Mouse (Mus musculus): Measurements from ENCODE around the gene Atp9a. TPM values are rescaled to one million over a fixed set of nuclear protein-coding genes. Genes with fewer than 3 reads are reported as not detected.
A peak's percentile ranks its signal among the peaks of the same experiment; 100 is the strongest.

The Atp9a gene
- total RNA-seq, 2 experiments from 2014 or later: 0.62 to 0.82 TPM

GRCm38 (mm10) chr2:168610941-168611340 is 131.3 kb downstream of the Atp9a start:
- no peak for ATAC-seq (replicated peaks; ENCODE audit: poor library complexity, severe bottlenecking)

GRCm38 (mm10) chr2:168609653-168610248 is 132.5 kb downstream of the Atp9a start:
- ATAC-seq (replicated peaks; ENCODE audit: poor library complexity, severe bottlenecking): no peak

GRCm38 (mm10) chr2:168608125-168608564 is 134.1 kb downstream of the Atp9a start:
- ATAC-seq (replicated peaks; ENCODE audit: poor library complexity, severe bottlenecking): no peak

GRCm38 (mm10) chr2:168604655-168605070 is 137.5 kb downstream of the Atp9a start:
- ATAC-seq (replicated peaks; ENCODE audit: poor library complexity, severe bottlenecking): no peak

GRCm38 (mm10) chr2:168602387-168602741 is 139.8 kb downstream of the Atp9a start:
- no peak for ATAC-seq (replicated peaks; ENCODE audit: poor library complexity, severe bottlenecking)

- ATAC-seq (replicated peaks; ENCODE audit: poor library complexity, severe bottlenecking): peak; percentile 19
These were observed 140.5 kb downstream of the Atp9a start, which contains the start of gene Nfatc2 for GRCm38 (mm10) chr2:168601491-168602386. Gene Nfatc2 (minus strand): TSS chr2:168601657.

- ATAC-seq (replicated peaks; ENCODE audit: poor library complexity, severe bottlenecking): peak; percentile 18
These were observed 141.3 kb downstream of the Atp9a start for GRCm38 (mm10) chr2:168600750-168601490.

- ATAC-seq (replicated peaks; ENCODE audit: poor library complexity, severe bottlenecking): 0 out of 2 replicates have a peak, but pooled peaks have one; percentile 7
These were observed 146.5 kb downstream of the Atp9a start for GRCm38 (mm10) chr2:168595693-168596092.

- ATAC-seq (replicated peaks; ENCODE audit: poor library complexity, severe bottlenecking): no peak
These were observed 148.5 kb downstream of the Atp9a start for GRCm38 (mm10) chr2:168593676-168594075.

GRCm38 (mm10) chr2:168593004-168593403 is 149.2 kb downstream of the Atp9a start:
- no peak for ATAC-seq (replicated peaks; ENCODE audit: poor library complexity, severe bottlenecking)

GRCm38 (mm10) chr2:168591076-168591475 is 151.1 kb downstream of the Atp9a start:
- peak; percentile 23; the same call in 1 of the 2 replicates for ATAC-seq (replicated peaks; ENCODE audit: poor library complexity, severe bottlenecking)

GRCm38 (mm10) chr2:168590556-168590955 is 151.7 kb downstream of the Atp9a start:
- ATAC-seq (replicated peaks; ENCODE audit: poor library complexity, severe bottlenecking): peak; percentile 52

- ATAC-seq (replicated peaks; ENCODE audit: poor library complexity, severe bottlenecking): peak; percentile 52
These were observed 152.0 kb downstream of the Atp9a start for GRCm38 (mm10) chr2:168590168-168590551.

- ATAC-seq (replicated peaks; ENCODE audit: poor library complexity, severe bottlenecking): peak; percentile 37
These were observed 152.6 kb downstream of the Atp9a start for GRCm38 (mm10) chr2:168589368-168590167.

GRCm38 (mm10) chr2:168588591-168589367 is 153.4 kb downstream of the Atp9a start:
- ATAC-seq (replicated peaks; ENCODE audit: poor library complexity, severe bottlenecking): 0 out of 2 replicates have a peak, but pooled peaks have one; percentile 16

GRCm38 (mm10) chr2:168587159-168587558 is 155.1 kb downstream of the Atp9a start:
- ATAC-seq (replicated peaks; ENCODE audit: poor library complexity, severe bottlenecking): no peak

GRCm38 (mm10) chr2:168586512-168586911 is 155.7 kb downstream of the Atp9a start:
- ATAC-seq (replicated peaks; ENCODE audit: poor library complexity, severe bottlenecking): no peak

GRCm38 (mm10) chr2:168584857-168585256 is 157.4 kb downstream of the Atp9a start:
- no peak for ATAC-seq (replicated peaks; ENCODE audit: poor library complexity, severe bottlenecking)
